Mouse (Mus musculus): ENCODE results near the gene Arhgef6.

DNA sequence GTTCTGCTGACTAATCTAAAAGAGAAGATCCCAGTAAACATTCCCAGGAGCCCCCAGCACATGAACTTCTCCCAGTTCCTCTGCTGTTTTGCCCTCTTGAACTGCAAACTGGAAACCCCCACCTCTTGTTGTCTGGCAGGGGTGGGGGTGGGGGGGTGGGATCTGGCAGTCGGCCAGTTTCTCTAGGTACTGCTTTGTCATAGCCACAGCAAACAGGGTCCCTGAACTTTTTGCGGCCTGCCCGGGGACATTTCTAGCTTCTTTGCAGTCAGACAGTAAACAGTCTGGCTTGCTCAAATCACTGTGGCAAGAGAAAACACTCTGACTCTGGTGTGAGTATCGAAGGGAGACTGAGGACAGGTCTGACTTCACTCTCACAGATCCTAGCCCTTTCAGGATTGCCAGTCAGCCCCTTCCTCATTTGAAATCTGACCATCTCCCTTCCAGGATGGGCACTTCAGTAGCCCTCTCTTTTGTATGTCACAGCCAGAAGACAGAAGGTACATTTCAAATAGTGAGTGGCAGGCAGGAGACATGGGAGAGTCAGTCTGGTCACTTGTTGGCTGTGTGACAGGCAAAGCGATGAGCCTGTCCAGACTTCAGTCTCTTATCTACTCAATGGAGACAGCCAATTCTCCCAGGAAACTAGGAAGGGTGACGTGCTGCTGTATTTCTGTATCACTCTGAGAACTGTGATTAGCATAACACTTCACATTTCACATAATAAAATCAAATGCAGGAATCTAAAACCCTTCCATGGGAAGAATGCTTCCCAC is 60.8 kb downstream of the Arhgef6 start:
- TF ChIP-seq POLR2A (IDR thresholded peaks at IDR 0.05; ENCODE audit: extremely low read depth, insufficient read depth, low read length) (no peak), CTCF (IDR thresholded peaks at IDR 0.05; ENCODE audit: extremely low read depth, insufficient read depth, low read length) (no peak)

Measured in cortical plate, adult 2 months (tissue).